Mouse (Mus musculus) retina, postnatal 7 days (tissue): ENCODE data around the gene Zfp648.

ENCODE experiments used
- DNase-seq: peaks from one replicate; pipeline ENCODE4 v3.0.0-alpha.2; 2012; ENCODE audit warnings: low read depth, low spot score

Zfp648 gene

GRCm38 (mm10) chr1:154200955-154201722, at the start of gene Zfp648:
Gene Zfp648, plus strand, starts transcription at chr1:154201187.
- DNase-seq, result no peak

GRCm38 (mm10) chr1:154152539-154152938, 48.4 kb upstream of the Zfp648 start:
- DNase-seq, result no peak

- DNase-seq, result no peak
Measured at GRCm38 (mm10) chr1:154153800-154154199, 47.2 kb upstream of the Zfp648 start.

- no peak for DNase-seq
Measured at GRCm38 (mm10) chr1:154156177-154157062, 44.6 kb upstream of the Zfp648 start.

- no peak for DNase-seq
Measured at GRCm38 (mm10) chr1:154157131-154157530, 43.9 kb upstream of the Zfp648 start.

GRCm38 (mm10) chr1:154167696-154168095, 33.3 kb upstream of the Zfp648 start:
- DNase-seq, result no peak

- DNase-seq, result no peak
Measured at GRCm38 (mm10) chr1:154175334-154175733, 25.7 kb upstream of the Zfp648 start.

GRCm38 (mm10) chr1:154177781-154178180, 23.2 kb upstream of the Zfp648 start:
- DNase-seq, result no peak

- no peak for DNase-seq
Measured at GRCm38 (mm10) chr1:154178541-154179155, 22.3 kb upstream of the Zfp648 start.

- DNase-seq, result peak; percentile 68
Measured at GRCm38 (mm10) chr1:154180952-154181351, 20.0 kb upstream of the Zfp648 start.

- no peak for DNase-seq
Measured at GRCm38 (mm10) chr1:154182396-154183076, 18.5 kb upstream of the Zfp648 start.

GRCm38 (mm10) chr1:154183077-154183751, 17.8 kb upstream of the Zfp648 start:
- no peak for DNase-seq

- no peak for DNase-seq
Measured at GRCm38 (mm10) chr1:154188229-154188628, 12.8 kb upstream of the Zfp648 start.

- DNase-seq, result no peak
Measured at GRCm38 (mm10) chr1:154188631-154189030, 12.4 kb upstream of the Zfp648 start.

- no peak for DNase-seq
Measured at GRCm38 (mm10) chr1:154189842-154190530, 11.0 kb upstream of the Zfp648 start.

GRCm38 (mm10) chr1:154198896-154199295, 2.1 kb upstream of the Zfp648 start:
- DNase-seq, result no peak

GRCm38 (mm10) chr1:154202580-154202979, 1.6 kb downstream of the Zfp648 start:
- no peak for DNase-seq

GRCm38 (mm10) chr1:154203386-154203785, 2.4 kb downstream of the Zfp648 start:
- DNase-seq, result no peak

GRCm38 (mm10) chr1:154204652-154205573, 3.9 kb downstream of the Zfp648 start:
- no peak for DNase-seq
